Mouse (Mus musculus) right cerebral cortex, postnatal 14 days (tissue): Measurements from ENCODE around the gene Zdhhc14.

Experiments used
- DNase-seq: peaks from one replicate; pipeline ENCODE4 v3.0.0; 2022

The Zdhhc14 gene

DNA sequence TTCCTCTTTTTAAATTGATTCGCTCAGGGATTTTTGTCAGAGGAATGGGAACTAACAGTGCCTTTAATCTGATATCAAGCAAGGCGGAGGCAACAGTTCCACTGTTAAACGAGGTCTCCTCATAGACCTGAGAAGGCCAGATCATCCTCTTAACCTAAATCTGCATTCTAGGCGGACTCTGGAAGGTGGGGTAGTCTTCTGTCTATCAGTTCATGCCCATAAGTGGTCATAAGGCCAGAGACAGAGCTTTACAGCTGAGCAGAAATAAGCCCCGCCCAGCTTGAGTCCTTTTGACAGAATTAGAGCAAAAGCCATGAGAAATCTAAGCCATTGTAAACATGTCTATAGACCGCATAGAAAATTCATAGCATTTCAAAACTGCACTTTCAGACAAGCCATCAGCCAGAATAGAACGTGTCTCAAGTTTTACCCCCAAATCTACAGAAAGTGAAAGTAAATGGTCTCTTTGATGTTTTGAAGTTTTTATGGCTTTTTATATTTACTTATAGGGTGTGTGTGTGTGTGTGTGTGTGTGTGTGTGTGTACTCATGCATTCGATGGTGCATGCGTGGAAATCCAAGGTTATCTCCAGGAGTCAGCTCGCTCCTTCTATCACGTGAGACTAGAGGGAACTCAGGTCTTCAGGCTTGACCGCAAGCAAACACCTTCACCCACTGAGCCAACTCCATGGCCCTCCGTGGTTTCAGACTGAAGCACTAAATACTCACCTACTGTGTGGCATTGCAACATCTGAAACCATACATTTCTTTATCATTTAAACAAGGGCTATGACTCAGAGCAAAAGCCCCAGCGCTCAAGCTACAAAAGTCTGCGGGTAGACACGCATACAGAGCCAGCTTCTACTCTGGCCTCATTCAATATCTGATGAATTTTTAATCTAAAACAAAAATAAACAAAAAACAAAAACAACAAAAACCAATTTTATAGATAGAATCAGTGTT is 255.5 kb downstream of the Zdhhc14 start:
- DNase-seq = no peak

GRCm38 (mm10) chr17:5748501-5748894 is 256.1 kb downstream of the Zdhhc14 start:
- DNase-seq = no peak

GRCm38 (mm10) chr17:5750278-5750677 is 257.9 kb downstream of the Zdhhc14 start:
- no peak for DNase-seq

DNA sequence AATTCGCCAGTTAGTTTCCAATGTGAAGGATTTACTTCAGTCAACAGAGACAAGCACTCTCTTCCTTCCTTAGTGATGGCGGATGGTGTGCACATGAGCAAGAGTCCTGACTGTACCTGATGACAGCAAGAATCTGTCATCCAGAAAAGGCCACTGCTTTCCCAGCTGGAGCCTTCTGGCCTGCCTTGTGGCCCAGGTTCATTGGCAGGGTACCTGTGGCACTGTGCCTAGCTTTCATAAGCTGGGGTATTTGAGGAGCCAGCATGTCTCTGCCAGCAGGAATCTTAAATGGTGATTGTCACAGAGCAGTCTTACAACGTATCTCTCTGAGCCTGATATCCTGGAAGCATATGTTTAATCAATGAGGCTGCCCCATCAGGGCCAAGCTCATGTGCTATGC is 258.7 kb downstream of the Zdhhc14 start:
- no peak for DNase-seq

GRCm38 (mm10) chr17:5752322-5752715 is 260.0 kb downstream of the Zdhhc14 start:
- no peak for DNase-seq

- DNase-seq = peak; percentile 79
Measured at GRCm38 (mm10) chr17:5752716-5753585, 260.6 kb downstream of the Zdhhc14 start.

DNA sequence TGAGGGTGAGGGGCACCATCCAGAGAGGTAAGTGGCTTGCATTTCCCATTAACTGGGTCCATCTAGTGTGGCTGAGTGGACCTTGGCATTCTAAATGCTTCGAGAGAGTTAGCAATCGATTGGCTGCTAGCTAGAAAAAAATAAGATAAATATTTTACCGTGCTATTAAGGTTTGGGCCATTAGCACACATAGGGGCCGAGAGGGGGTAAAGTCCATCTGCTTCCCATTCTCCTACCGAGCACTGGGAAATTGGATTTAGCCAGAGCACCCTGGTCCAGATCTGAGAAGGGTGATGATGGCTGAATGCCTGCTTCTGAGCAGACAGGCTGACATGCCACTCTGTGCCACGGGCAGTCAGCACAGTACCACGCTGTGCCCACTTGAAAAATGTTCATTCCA is 263.1 kb downstream of the Zdhhc14 start:
- no peak for DNase-seq

- no peak for DNase-seq
Measured at GRCm38 (mm10) chr17:5756065-5756464, 263.7 kb downstream of the Zdhhc14 start.

GRCm38 (mm10) chr17:5756855-5757254 is 264.5 kb downstream of the Zdhhc14 start:
- no peak for DNase-seq

DNA sequence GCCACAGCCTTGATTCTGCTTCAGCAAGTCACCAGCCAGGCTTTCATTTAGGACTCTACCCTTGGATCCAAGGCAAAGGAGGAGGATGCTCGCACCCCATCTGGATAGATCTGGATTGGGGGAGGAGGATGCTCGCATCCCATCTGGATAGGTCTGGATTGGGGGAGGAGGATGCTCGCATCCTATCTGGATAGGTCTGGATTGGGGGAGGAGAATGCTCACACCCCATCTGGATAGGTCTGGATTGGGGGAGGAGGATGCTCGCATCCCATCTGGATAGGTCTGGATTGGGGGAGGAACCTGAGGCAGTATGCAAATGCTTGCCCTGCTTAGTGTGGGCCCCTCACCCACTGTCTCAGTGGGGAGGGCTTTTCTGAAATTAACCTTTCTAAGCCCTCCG is 271.4 kb downstream of the Zdhhc14 start:
- DNase-seq = no peak

DNA sequence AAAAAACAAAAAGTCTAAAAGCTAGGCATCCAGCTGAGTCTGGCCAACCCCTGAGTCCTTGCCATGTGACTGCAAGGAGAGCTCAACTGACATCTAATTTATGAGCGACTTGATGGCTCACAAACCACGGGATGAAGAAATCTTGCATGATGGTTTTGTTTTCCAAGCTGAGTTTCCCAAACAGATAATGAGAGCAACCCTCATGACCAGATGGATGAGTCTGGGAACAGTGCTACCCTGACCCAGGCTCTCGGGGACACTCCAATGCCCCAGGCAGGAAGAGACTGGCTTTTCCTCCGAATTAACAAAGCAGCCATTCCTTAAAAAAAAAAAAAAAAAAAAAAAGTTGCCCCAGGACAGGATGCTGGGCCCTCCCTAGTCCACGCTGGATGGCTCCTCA is 271.9 kb downstream of the Zdhhc14 start:
- no peak for DNase-seq

DNA sequence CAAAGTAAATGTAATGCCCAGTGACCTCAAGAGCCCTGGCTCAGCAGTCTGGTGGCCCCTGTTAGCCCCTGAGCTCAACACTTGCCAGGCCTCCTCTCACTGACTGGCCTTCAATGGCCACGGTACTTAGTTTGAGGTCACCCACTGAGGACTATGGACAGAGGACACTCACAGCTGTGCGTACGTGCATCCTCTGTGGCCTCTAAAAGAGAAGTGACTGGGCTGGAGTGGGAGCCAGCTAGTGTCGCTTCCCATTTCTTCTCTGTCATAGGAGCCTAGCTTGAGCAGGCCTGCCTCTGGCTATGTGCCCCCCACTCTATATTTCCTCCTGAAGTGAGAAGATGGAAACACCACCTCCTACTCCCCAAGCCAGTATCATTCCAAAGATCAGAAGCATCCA is 273.4 kb downstream of the Zdhhc14 start:
- DNase-seq = no peak

- DNase-seq = no peak
Measured at GRCm38 (mm10) chr17:5768164-5768705, 275.9 kb downstream of the Zdhhc14 start.

- DNase-seq = no peak
Measured at GRCm38 (mm10) chr17:5768810-5769520, 276.6 kb downstream of the Zdhhc14 start.

DNA sequence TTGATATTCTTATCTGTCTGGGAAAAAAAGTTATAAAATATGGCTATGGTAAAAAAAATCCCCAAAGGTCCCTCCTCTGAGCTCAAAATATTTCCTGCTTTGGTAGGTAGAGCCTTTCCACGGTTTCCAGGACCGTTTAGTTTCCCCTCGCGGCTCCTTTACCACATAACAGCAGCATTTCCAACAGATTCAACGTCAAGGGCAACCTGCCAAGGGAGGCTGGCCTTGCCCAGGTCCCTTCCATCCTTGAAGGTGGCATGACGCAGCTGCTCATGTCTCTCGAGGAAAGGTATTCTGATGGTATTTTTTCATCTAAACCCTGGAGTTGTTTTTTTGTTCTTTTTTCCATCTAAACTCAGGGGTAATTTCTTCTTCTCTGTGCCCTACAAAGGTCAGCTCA is 277.4 kb downstream of the Zdhhc14 start:
- DNase-seq = no peak

DNA sequence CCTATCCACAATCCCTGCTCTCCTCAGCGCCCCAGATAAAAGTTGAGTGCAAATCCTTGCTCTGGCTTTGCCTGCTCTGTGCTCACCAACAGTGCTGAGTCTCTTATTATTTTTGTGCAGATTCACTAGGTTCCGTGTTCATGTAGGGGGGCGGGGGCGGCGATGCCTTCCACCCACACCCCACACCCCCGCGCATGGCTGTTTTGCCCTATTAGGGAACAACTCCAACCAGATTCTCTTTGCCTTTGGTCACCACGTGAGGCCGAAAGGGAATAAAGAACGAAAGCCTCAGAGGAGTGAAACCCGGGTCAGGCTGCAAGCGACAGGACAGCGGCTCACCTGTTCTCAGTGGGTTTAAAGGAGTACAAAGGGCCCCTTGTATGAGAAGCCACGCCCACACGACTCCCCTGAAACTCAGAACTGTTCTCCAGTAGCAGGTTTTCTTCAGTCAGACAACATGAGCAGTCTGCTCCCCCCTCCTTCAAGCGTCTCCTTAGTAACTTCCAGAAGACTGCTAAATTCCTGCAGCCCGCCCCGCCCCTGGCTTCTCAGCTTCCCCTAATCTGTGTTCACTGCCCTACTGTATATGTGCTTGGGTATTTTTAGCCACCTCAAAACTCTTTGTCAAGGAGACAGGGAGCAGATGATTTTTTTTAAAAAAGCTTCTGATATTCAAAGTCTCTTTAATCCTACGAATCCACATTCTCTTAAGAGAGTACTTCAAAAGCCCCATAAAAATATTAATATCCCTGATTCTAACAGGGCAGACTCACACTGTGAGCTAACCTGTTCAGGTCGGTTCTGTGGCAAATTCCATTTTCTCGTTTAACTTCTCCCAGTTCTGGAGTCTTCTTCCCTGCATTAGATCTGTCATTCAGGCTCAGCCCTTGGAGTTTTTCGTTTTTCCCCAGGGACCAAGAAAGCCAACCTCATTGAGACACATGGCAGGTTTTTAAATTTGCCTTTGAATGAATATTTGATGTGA is 278.2 kb downstream of the Zdhhc14 start:
- DNase-seq = peak; percentile 47

- no peak for DNase-seq
Measured at GRCm38 (mm10) chr17:5780213-5780975, 288.0 kb downstream of the Zdhhc14 start.

GRCm38 (mm10) chr17:5785238-5785637 is 292.9 kb downstream of the Zdhhc14 start:
- no peak for DNase-seq

GRCm38 (mm10) chr17:5792164-5792791 is 299.9 kb downstream of the Zdhhc14 start:
- DNase-seq = no peak

- DNase-seq = no peak
Measured at GRCm38 (mm10) chr17:5793593-5793992, 301.2 kb downstream of the Zdhhc14 start.
